In the genomic region with DNA sequence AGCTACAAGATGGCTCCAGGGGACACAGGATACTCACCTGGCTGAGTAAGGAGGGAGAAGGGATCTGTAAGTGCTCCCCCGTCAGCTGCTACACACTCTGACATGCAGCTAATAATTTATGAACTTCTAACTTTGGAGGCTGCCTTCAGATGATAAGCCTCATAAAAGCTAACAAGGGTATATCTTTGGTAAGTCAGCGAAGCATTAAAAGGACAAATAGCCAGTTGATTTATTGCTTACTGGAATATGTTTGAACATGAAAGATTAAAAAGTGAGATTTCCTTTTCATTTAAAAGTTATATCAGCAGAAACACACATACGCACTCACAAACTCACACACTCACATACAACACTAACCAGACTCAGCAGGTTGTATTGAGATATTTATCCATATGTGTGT, we compare ENCODE assay signal across 25 mouse cellular contexts.
"Had no signal": no experiment of that assay in that cellular context is flagged by ENCODE, and none has a peak within 500 bp of the region (broad histone marks: within the 10 kb centered on the region; RNA-seq: fewer than 3 reads in every experiment).

No protein-coding gene starts in this region.

- H3K4me2 ChIP-seq: heart, embryonic 11.5 days; heart, embryonic 13.5 days; heart, embryonic 15.5 days; hindbrain, embryonic 13.5 days; hindbrain, embryonic 15.5 days; kidney, embryonic 15.5 days; limb, embryonic 13.5 days; limb, embryonic 15.5 days had no signal

- H3K27me3 ChIP-seq: heart, embryonic 13.5 days; heart, embryonic 15.5 days had no signal

- H3K4me3 ChIP-seq: heart, adult 2 months; heart, embryonic 13.5 days; heart, embryonic 15.5 days; hindbrain, embryonic 13.5 days; hindbrain, embryonic 15.5 days; kidney, embryonic 15.5 days; limb, embryonic 13.5 days; limb, embryonic 15.5 days had no signal

- H3K9ac ChIP-seq: heart, embryonic 13.5 days; heart, embryonic 15.5 days; hindbrain, embryonic 13.5 days; hindbrain, embryonic 15.5 days; kidney, embryonic 15.5 days; limb, embryonic 13.5 days; limb, embryonic 15.5 days had no signal

- H3K9me3 ChIP-seq: heart, embryonic 13.5 days; heart, embryonic 15.5 days; hindbrain, embryonic 13.5 days; hindbrain, embryonic 15.5 days; kidney, embryonic 15.5 days; limb, embryonic 13.5 days; limb, embryonic 15.5 days had no signal

- H3K4me1 ChIP-seq: heart, embryonic 13.5 days; heart, embryonic 15.5 days; hindbrain, embryonic 13.5 days; hindbrain, embryonic 15.5 days; kidney, embryonic 15.5 days; limb, embryonic 13.5 days; limb, embryonic 15.5 days had no signal

- H3K27ac ChIP-seq: heart, adult 2 months; heart, embryonic 13.5 days; heart, embryonic 15.5 days; hindbrain, embryonic 13.5 days; hindbrain, embryonic 15.5 days; hindbrain, postnatal 0 days; kidney, embryonic 15.5 days; kidney, postnatal 0 days; limb, embryonic 13.5 days; limb, embryonic 15.5 days had no signal

- DNase-seq: gastrocnemius, postnatal 14 days; gastrocnemius, postnatal 36 days; heart, adult 11 months; heart, adult 2 months; heart, postnatal 14 days; heart, postnatal 36 days; kidney, adult 11 months; kidney, adult 2 months; kidney, adult 9 months; kidney, postnatal 14 days; kidney, postnatal 36 days; layer of hippocampus, adult 9-11 months; layer of hippocampus, postnatal 36 days; left cerebral cortex, postnatal 4 days had no signal

- ATAC-seq: hindbrain, postnatal 0 days; intestine, embryonic 16.5 days had no signal

- H3K36me3 ChIP-seq: heart, embryonic 13.5 days; heart, embryonic 15.5 days; hindbrain, embryonic 13.5 days; hindbrain, embryonic 15.5 days; kidney, embryonic 15.5 days; limb, embryonic 13.5 days; limb, embryonic 15.5 days had no signal
